Mouse (Mus musculus) kidney, postnatal 14 days (tissue): Measurements from ENCODE around the gene Slc25a13.

Experiments
- DNase-seq: peaks from one replicate; pipeline ENCODE4 v3.0.0; 2022; ENCODE audit warnings: mixed read lengths

Slc25a13 gene

DNA sequence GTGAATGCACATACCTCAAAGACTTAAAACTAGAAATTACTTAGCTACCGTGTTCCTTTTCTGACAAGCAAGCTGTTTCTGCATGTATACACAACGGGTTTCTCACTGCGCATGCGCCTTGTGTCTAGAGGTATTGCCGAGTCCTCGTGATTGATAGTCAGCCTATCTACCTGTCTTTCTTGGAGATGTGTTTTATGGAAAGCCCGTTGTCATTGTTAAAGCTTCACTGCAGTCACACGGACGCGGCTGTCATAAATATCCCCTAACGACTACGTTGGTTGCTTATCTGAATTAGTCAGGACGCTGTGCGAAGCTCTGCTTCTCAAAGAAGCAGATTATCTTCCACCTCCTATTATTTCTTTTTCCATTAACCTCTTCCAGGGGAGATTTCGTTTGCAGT is 201.4 kb downstream of the Slc25a13 start:
- no peak for DNase-seq

- DNase-seq = no peak
Measured at GRCm38 (mm10) chr6:6011364-6011763, 205.6 kb downstream of the Slc25a13 start.

DNA sequence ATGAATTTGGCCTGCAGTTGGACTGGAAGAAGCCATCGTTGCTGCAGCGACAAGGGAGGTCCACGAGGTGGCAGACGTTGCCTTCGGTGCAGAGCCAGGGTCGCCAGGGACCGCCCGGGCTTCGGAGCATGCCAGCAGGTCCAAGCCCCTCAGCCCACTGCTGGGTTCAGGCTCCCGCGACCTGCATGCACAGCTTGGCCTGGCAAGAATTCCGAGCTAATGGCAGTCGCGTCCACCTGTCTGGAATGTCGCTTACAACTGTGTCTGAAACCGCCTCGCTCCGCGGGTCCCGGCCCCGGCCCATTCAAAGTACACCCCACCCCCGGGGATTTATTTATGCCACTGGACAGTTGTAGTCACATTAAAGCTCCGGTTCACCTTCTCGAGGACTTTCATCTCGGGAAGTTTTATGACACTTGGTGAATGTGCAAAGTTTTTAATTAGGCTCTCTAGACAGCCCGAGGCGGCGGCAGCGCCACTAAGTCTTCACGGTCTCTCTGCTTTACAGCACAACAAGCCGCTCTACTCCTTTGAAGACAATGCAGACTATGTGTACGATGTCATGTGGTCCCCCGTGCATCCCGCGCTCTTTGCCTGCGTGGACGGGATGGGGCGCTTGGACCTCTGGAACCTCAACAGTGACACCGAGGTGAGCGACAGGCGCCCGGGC is 211.1 kb downstream of the Slc25a13 start:
- DNase-seq = peak; percentile 80

DNA sequence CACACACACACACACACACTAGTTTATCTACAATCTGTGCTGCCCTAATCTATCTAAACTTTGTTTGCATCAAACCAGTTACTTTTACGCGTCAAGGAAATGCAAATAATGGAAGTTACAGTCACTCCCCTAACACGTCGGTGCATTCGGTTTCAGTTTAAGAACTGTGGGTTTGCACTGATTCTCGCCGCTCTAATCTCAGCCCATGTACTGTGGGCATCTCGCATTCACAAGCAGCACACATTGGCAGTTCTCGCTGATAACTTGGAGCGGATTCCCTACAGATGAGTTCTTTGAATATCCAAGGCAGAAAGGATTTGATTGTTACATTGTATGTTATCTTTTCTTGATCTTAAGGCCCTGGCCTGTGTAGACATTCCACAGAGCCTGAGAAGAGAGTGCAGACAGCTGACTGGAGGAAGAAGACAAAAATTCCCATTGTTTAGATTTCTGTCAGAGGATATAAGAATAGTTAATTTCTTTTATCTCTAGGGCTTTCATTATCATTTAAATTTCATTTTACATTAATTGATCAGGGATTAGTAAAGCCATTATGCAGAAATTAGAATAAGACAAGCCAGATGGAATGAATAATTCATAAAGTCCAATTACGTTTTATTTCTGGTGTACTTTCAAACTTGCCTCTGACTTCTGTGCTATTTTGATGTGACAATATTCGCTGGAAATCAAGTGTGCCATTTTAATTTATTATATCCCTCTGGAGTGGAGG is 212.1 kb downstream of the Slc25a13 start:
- no peak for DNase-seq

- DNase-seq = no peak
Measured at GRCm38 (mm10) chr6:6002061-6002460, 214.9 kb downstream of the Slc25a13 start.

DNA sequence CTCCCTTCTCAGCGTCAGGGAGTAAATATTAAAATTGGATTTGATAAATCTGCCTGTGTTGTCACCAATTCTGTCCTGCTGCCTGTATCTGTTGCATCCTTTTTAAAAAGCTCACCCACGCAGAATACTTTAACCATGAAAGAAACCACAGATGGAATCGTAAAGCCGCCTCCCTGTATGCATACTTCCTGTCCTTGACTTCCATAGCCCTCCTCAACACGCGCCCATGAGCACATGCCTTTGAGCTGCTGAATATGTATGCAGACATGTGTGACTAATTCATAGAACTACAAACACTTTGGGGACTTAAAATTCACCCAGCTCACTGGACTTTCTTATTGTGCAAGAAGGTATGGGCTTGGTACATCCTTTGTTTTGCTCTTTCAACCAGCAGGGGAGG is 219.4 kb downstream of the Slc25a13 start:
- DNase-seq = no peak

DNA sequence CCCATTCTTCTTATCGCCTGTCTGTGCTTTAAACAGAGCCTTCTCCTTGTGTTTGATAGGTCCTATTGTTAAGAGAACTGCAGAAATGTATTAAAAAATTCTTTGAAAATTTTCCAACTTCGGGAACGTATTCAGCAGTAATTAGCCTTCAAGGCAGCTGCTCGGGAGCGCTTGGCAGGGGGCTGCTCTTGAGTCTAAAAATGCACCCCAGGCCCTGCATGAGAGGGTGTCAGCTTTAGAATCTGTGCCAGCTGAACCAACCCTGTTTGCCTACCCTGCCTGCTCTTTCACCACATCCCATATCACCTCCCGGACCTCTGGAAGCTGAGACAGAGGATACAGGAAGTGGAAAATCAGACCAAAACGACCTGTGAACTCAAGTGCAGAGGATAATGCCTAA is 223.9 kb downstream of the Slc25a13 start:
- no peak for DNase-seq

- DNase-seq = peak; percentile 88
Measured at GRCm38 (mm10) chr6:5991817-5992755, 224.9 kb downstream of the Slc25a13 start.

DNA sequence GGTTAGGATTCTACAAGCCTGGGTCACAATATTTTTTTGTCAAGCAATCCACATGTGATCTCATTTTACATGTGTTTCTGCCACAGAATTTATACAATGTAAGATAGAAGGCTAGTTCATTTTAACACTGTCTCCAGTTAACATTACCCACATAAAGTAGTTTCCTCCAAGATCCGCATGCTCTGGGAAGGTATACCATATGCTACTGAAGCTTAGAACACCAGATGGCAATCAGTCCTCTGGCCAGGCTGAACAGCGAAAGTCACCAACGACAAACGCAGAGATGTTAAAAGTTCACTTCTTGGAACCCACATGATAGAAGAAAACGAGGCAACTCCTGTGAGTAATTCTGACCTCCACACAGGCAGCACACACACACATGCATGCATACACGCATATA is 225.7 kb downstream of the Slc25a13 start:
- DNase-seq = no peak
